Mouse (Mus musculus) retina, postnatal 1 day (tissue): ENCODE results near the gene Ces1e.
A peak's percentile ranks its signal among the peaks of the same experiment; 100 is the strongest.
"Not testable (repeated sequence)": the region's sequence is repeated elsewhere in the genome, so short reads cannot be mapped to it uniquely, and the experiment has no call there.

Source experiments
- DNase-seq: peaks from one replicate; pipeline ENCODE4 v3.0.0-alpha.2; 2012

The Ces1e gene

GRCm38 (mm10) chr8:93229446-93229845 is at the start of gene Ces1e:
Ces1e (minus strand) TSS chr8:93229619.
- DNase-seq, result no peak

DNA sequence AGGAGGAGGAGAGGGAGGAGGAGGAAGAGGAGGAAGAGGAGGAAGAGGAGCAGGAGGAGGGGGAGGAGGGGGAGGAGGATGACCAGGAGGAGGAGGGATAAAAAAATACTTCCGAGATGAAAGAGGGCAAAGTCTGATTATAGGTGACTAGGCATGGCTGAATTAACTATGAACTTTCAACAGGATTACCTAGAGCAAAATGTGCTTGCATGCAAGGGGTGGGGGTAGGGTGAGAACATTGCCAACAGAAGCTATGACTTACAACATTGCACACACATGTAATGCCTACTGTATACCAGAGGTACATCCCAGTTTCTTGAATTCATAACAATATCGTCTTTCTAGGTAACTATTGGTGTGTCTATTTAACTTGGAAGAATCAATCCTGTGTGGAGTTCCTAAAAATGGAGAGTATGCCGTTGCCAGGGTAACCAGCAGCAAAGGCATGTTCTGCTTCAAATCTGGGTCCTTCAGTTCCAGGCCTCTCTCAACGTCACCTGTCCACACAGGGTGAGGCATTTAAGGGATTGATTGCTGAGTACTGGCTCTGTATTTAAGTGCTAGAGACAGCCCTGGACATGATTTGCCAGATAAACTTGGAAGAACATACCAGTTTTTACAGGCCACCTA is 48.9 kb upstream of the Ces1e start:
- DNase-seq, result no peak

DNA sequence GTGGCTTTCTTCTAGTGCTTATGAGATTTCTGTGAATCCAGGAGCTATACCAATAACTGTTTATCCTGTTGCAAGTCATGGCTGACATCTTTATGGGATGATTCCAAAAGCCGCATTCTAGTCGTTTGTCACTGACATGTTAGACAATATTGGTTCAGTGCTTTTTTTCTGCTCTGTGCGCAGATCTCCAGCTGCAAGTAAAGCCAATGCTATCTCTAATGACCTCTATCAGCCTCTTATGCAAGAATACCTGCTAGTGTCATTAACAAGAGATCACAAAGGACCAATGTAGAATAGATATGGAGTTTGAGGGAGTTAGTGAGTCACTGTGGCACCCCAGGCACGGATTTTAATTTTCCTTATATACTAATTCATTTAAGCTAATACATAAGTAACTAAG is 45.2 kb upstream of the Ces1e start:
- no peak for DNase-seq

- DNase-seq, result no peak
These were observed 43.9 kb upstream of the Ces1e start for GRCm38 (mm10) chr8:93273321-93273720.

GRCm38 (mm10) chr8:93272686-93273085 is 43.3 kb upstream of the Ces1e start:
- DNase-seq, result no peak

DNA sequence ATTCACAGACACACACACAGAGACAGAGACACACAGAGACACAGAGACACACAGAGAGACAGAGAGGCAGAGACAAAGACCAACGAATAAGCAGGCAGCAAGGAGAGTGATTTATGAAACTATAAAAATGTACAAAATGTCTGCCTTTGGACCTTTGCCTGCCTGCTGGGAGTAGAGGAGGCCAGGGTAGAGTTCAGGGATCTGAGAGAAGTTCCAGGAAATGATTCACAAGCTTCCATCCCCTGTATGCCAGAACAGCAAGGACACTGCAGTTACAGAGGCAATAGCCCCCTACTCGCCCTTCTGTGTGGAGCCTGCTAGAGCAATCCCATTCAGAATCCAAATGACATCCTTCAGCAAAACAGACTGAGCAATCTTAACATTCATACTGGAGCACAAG is 32.0 kb upstream of the Ces1e start:
- no peak for DNase-seq

- DNase-seq, result no peak
These were observed 23.0 kb upstream of the Ces1e start for GRCm38 (mm10) chr8:93252400-93252925.

DNA sequence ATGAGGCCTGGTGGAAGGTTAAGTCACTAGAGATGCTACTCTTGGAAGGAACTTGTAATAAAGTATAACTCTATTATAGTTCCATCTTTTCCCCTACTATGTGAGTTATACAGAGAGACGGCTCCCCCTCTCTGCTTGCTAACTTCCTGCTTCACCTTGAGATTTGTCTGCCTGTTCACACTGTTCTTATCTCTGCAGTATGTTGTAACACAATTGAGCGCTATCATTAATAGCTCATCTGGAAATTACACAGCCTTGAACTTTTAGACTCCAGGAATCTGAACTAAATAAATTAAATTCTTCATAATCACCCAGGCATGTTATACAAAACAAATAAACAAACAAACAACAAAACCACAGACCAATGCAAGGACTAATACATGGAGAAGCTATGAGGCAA is 16.6 kb upstream of the Ces1e start:
- no peak for DNase-seq

GRCm38 (mm10) chr8:93239884-93240283 is 10.5 kb upstream of the Ces1e start:
- no peak for DNase-seq

GRCm38 (mm10) chr8:93235681-93236080 is 6.3 kb upstream of the Ces1e start:
- DNase-seq, result peak; percentile 4

DNA sequence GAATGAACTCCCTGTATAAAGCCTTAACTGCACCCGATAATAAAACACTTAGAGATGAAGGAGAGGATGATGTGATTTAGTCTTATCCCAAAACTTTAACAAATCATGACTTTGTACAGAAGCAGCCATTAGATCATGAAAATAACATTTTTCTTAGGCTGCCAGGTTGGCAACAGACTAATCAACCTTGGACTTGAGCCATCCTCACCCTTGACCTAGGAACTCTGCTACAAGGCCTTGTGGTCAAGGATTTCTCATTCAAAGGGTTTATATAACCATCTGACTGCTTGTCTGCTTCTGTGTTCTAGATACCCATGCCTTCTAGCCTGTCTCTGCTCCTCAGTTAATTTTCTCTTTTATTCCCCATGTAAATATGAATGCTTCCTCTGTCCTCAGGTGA is 5.3 kb upstream of the Ces1e start:
- no peak for DNase-seq

DNA sequence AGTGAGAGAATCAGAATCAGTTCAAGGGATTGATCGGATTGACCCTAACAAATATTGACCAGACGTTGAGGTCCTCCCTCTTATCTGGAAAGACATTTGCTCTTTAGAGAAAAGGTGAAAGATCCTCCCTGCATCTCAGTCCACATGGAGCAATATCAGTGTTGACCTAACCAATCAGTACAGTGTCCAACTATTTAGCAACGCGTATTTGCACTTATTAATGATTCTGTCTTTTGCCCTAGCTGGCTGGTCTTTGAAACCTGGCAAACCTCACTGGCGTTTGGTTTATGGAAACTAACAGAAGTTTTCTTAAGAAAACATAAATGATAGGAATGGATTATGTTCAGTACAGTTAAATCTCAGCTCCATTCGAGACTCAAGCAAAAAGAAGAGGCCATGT is 4.6 kb upstream of the Ces1e start:
- DNase-seq, result no peak

- DNase-seq, result no peak
These were observed 597 bp downstream of the Ces1e start for GRCm38 (mm10) chr8:93228673-93229370.

- not testable (repeated sequence) for DNase-seq
These were observed 2.9 kb downstream of the Ces1e start for GRCm38 (mm10) chr8:93226471-93226870.

DNA sequence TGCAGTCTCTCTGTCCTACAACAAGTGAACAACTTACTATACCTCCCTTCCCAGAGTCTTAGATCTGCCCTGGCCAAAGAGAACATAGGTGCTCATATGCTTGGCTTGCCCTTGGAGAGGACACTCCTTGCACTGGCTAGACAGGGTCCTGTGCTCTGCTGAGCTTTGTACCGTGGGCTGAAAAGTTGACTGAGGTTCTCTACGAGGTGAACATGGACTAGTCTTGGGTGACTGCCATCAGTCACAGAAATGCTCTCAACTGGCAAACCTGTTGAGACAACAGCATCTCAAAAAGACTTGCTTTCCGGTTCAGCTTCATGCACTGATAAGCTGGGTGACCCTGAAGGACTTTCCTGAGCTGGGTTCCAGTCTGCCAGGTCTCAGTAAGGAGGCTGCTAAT is 7.5 kb downstream of the Ces1e start:
- no peak for DNase-seq

DNA sequence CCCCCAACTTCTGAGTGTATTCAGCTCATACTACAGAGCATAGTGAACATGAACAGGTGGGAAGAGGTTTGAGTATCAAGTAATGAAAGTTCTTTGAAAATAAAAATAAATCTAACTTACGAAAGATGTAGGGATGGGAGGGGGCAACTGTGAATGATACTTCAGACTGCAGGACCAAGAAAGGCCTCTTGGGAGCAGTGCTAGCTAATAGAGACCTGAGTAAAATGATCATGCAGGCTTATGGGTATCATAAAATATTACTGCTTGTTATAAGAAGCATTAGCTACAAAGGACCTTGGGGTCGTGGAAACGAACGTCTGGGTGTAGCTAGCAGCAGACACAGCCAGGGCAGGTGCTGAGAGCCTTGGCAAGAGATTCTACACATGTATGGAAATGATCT is 11.6 kb downstream of the Ces1e start:
- no peak for DNase-seq

DNA sequence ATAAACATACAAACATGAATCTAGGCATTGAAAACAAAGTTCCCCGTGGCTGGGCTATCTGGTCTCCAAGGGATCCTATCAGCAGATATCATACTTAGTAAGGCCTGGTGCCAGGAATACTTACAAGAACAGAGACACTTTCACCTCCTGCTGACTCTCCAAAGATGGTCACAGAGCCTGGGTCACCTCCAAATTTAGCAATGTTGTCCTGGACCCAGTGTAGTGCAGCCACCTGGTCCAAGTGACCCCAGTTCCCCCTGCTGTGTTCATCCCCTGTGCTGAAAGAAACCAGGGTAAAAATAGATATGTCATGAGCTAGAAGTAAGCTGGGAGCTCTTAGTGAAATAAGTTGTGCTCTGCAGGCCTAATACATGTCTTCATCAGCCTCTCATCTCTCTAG is 12.0 kb downstream of the Ces1e start:
- DNase-seq, result no peak

DNA sequence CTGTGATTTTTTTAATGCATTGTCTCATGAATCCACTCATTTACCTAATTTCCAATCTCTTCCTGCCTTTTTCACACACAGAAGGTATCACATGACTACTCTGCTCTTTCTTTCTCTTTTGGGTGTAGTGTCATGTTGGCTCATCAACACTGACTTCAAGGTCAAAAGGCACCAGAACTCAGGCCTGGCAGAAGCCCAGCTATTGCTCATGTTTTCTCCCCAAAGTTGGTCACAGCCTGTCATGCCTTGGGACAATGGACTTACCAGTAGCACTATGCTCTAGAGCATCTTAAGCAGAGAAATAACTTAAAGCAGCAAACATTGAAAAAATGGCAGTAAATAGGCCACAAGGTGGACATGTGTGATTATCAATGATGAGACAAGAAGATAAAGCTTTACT is 18.3 kb downstream of the Ces1e start:
- DNase-seq, result no peak

DNA sequence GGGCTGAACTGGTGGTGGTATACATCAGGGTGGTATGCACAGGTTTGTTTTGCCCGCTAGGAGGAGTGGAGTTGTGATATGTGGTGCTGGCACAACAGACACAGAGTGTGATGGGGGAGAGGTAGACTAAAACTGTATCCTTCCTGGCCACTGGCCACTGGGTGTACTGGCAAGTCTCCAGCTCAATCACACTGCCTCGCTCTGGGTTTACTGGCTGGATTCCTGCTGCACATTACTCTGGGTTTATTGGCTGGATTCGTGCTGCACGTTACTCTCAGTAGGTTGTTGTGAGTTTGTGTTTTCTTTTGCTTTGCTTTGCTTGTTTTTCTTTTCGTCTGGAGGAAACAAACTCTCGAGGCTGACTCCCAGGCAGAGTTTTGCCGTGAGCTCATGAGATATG is 30.3 kb downstream of the Ces1e start:
- not testable (repeated sequence) for DNase-seq

- no peak for DNase-seq
These were observed 31.5 kb downstream of the Ces1e start, which contains the start of gene Ces1d for GRCm38 (mm10) chr8:93197685-93198525. Ces1d (minus strand) TSS chr8:93197838.

DNA sequence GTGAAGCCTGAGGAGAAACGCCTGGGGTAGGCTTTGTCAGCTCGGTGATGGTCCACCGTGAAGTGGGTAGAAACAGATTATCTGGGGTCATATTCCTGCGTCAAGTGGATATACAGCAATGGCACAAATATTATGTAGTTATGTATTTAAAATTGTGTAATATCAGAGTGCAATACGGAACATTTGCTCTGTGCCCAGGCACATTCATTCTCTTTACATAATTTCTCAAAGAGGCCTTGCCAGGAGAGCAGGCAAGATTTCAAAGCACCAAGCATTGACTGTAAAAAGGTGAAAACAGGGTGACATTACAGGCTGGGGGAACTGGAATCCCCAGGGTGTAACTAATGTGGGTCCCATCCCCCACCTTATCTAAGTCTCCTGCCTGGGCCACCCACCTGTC is 33.0 kb downstream of the Ces1e start:
- DNase-seq, result no peak

GRCm38 (mm10) chr8:93180581-93181129 is 48.8 kb downstream of the Ces1e start:
- DNase-seq, result no peak

DNA sequence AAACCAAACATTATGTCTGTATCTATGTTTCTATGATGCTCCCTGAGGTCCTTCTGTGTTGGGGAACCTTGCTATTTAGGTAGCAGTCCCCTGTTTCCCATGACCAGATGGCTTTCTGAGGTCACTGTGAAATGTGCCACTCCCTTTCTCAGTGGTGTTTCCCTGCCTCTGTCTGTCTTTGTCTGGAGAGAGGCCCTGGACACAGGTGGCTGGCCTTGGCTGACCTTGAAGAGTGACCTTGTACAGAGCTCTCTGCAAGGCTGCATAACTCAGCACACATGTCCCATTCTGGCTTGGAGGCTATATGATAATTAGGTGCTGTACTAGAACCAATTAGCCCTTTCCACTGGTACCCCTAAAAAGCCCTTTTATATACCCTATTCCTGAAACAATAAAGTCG is 52.8 kb downstream of the Ces1e start:
- no peak for DNase-seq
